Mouse (Mus musculus): ENCODE measurements around the gene Tiam2.

GRCm38 (mm10) chr17:3326903-3327279 is 518 bp downstream of the Tiam2 start:
- TF ChIP-seq POLR2A (IDR thresholded peaks at IDR 0.05; ENCODE audit: borderline replicate concordance, low read depth, low read length) (no peak), CTCF (IDR thresholded peaks at IDR 0.05; ENCODE audit: low read depth, low read length) (no peak)
